Mouse (Mus musculus) limb, embryonic 11.5 days (tissue): ENCODE results near the gene Noa1. TPM values are rescaled to one million over a fixed set of nuclear protein-coding genes. Genes with fewer than 3 reads are reported as not detected.

ENCODE experiments used
- ATAC-seq: fragments of 200-750 bp; cut with Nextera tagmentation; 2 replicates; pipeline ENCODE4 v1.8.0; 2017; ENCODE audit warnings: low read depth; ENCODE audit not compliant: insufficient number of reproducible peaks, low FRiP score, low TSS enrichment
- DNase-seq: peaks from one replicate; pipeline ENCODE4 v3.0.0-alpha.2; 2015; ENCODE audit warnings: low spot score
- H3K27ac ChIP-seq: fragments of 300-500 bp; sonication (generic); replicated peaks from 2 replicates; pipeline ENCODE4 v1.5.1; 2014; ENCODE audit warnings: low read depth, mild to moderate bottlenecking, low read length
- H3K27me3 ChIP-seq: fragments of 300-500 bp; sonication (generic); 2 replicates; pipeline ENCODE4 v1.6.1; 2014; ENCODE audit warnings: mild to moderate bottlenecking, low read length, mixed read lengths; ENCODE audit not compliant: control insufficient read depth, insufficient read depth
- H3K36me3 ChIP-seq: fragments of 300-500 bp; sonication (generic); 2 replicates; pipeline ENCODE4 v1.6.1; 2014; ENCODE audit warnings: mild to moderate bottlenecking, low read length, moderate library complexity, mixed read lengths; ENCODE audit not compliant: control insufficient read depth, insufficient read depth
- H3K4me1 ChIP-seq: fragments of 300-500 bp; sonication (generic); 2 replicates; pipeline ENCODE4 v1.6.1; 2014; ENCODE audit warnings: low read length, mixed read lengths; ENCODE audit not compliant: control insufficient read depth, insufficient read depth
- H3K4me2 ChIP-seq: fragments of 300-500 bp; sonication (generic); 2 replicates; pipeline ENCODE4 v1.6.1; 2014; ENCODE audit warnings: low read depth, mild to moderate bottlenecking, moderate library complexity; ENCODE audit not compliant: severe bottlenecking
- H3K4me3 ChIP-seq: fragments of 300-500 bp; sonication (generic); 2 replicates; pipeline ENCODE4 v1.5.1; 2014; ENCODE audit warnings: low read depth, low read length
- H3K9ac ChIP-seq: fragments of 300-500 bp; sonication (generic); 2 replicates; pipeline ENCODE4 v1.6.1; 2014; ENCODE audit warnings: mild to moderate bottlenecking, low read length
- H3K9me3 ChIP-seq: fragments of 300-500 bp; sonication (generic); 2 replicates; pipeline ENCODE4 v1.6.1; 2016; ENCODE audit warnings: low read length; ENCODE audit not compliant: control insufficient read depth
- WGBS: fragments of 180-500 bp; shearing (Covaris S2); extraction: QIAGEN DNeasy Blood & Tissue Kit; methylation state at CpG from one replicate; pipeline ENCODE4 v1.1.7; 2014; 5-methylcytosine and 5-hydroxymethylcytosine counted together
- polyA plus RNA-seq: library from polyadenylated mRNA; unstranded; fragments of >200 nt; fragmentation: Nextera tagmentation; extraction: Ambion mirVana; gene quantifications from 2 replicates; pipeline ENCODE4 v1.2.1, GENCODE M21; 2014

The Noa1 gene
- polyA plus RNA-seq, 1 experiment from 2014 or later, result 35.2 TPM

DNA sequence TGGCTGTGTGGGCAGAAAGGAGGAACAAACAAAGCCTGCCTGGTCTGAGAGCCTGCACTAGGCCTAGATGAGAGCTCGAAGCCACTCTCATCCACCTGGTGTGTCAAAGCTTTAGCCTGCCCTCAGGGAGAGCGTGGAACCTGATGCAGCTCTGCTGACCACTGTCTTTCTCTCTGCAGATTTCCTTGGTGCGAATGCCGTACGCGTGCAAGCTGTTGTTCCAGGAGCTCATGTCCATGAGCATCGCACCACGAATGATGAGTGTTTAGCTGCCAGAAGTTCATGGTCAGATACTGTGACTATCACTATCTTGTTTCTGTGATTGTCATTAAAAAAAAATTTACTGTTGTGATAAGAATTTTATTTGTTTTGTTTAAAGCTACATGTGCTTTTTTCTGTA, 39.0 kb upstream of the Noa1 start:
- 95% methylated on average over 8 of the region's 8 CpGs for WGBS
- Histone ChIP-seq H3K4me3 (no peak overlapping the region), H3K27ac (no peak overlapping the region), H3K4me1 (no peaks in the 10 kb centered on the region), H3K4me2 (no peak overlapping the region), H3K27me3 (no peaks in the 10 kb centered on the region), H3K9ac (no peak overlapping the region), H3K9me3 (no peaks in the 10 kb centered on the region), H3K36me3 (peaks cover 25% of the 10 kb centered on the region)
- ATAC-seq (no peak), DNase-seq (no peak)

- Histone ChIP-seq H3K36me3 (peaks cover 19% of the 10 kb centered on the region), H3K9ac (no peak overlapping the region), H3K27me3 (no peaks in the 10 kb centered on the region), H3K4me2 (no peak overlapping the region), H3K27ac (no peak overlapping the region), H3K4me1 (no peaks in the 10 kb centered on the region), H3K4me3 (no peak overlapping the region), H3K9me3 (no peaks in the 10 kb centered on the region)
- no peak for ATAC-seq
- WGBS, result 96% methylated on average over 4 of the region's 4 CpGs
- DNase-seq, result no peak
Observed at GRCm38 (mm10) chr5:77340033-77340432, 30.1 kb upstream of the Noa1 start.

DNA sequence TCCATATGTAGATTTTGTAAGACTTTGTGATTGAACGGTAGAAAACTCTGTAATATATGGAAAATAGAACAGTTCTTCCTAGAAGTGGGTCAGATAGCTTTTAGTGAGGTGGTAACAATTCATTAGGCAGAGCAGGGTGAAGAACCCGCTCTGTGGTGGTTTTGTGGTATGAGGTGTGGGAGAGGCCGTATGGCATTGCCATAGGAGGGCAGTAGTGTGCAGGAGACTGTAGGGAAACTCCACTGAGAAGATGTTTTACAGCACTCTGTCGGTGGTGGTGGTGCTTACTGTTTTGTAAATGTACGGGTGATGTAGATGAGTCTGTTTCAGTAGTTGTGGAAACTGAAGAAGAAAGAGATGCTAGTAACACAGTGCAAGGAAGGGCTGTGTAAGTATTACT, 20.3 kb upstream of the Noa1 start:
- H3K27me3 ChIP-seq, result no peaks in the 10 kb centered on the region
- 83% methylated on average over 5 of the region's 5 CpGs for WGBS
- no peak overlapping the region for H3K4me2 ChIP-seq
- H3K36me3 ChIP-seq, result peaks cover 18% of the 10 kb centered on the region
- no peaks in the 10 kb centered on the region for H3K9me3 ChIP-seq
- no peaks in the 10 kb centered on the region for H3K4me1 ChIP-seq
- DNase-seq (no peak), ATAC-seq (no peak)
- H3K4me3 ChIP-seq, result no peak overlapping the region
- no peak overlapping the region for H3K9ac ChIP-seq
- no peak overlapping the region for H3K27ac ChIP-seq

- H3K27ac ChIP-seq, result no peak overlapping the region
- peaks cover 26% of the 10 kb centered on the region for H3K36me3 ChIP-seq
- 95% methylated on average over 1 of the region's 1 CpGs for WGBS
- H3K9ac ChIP-seq, result no peak overlapping the region
- H3K9me3 ChIP-seq, result no peaks in the 10 kb centered on the region
- ATAC-seq (no peak), DNase-seq (no peak)
- H3K4me3 ChIP-seq, result no peak overlapping the region
- no peaks in the 10 kb centered on the region for H3K27me3 ChIP-seq
- H3K4me1 ChIP-seq, result no peaks in the 10 kb centered on the region
- H3K4me2 ChIP-seq, result no peak overlapping the region
Observed at GRCm38 (mm10) chr5:77324936-77325335, 15.1 kb upstream of the Noa1 start.

GRCm38 (mm10) chr5:77314986-77315385, 5.1 kb upstream of the Noa1 start:
- Histone ChIP-seq H3K27ac (no peak overlapping the region), H3K4me1 (peaks cover 7% of the 10 kb centered on the region; the same call in 1 of the 2 replicates), H3K9ac (no peak overlapping the region), H3K9me3 (no peaks in the 10 kb centered on the region), H3K4me3 (no peak overlapping the region), H3K4me2 (no peak overlapping the region), H3K27me3 (no peaks in the 10 kb centered on the region), H3K36me3 (peaks cover 10% of the 10 kb centered on the region)
- no peak for DNase-seq
- no peak for ATAC-seq
- 89% methylated on average over 6 of the region's 6 CpGs for WGBS

- H3K36me3 ChIP-seq, result peaks cover 10% of the 10 kb centered on the region
- no peak overlapping the region for H3K9ac ChIP-seq
- WGBS, result 97% methylated on average over 4 of the region's 4 CpGs
- ATAC-seq, result no peak
- DNase-seq, result no peak
- no peaks in the 10 kb centered on the region for H3K27me3 ChIP-seq
- H3K4me2 ChIP-seq, result no peak overlapping the region
- H3K9me3 ChIP-seq, result no peaks in the 10 kb centered on the region
- peaks cover 7% of the 10 kb centered on the region; the same call in 1 of the 2 replicates for H3K4me1 ChIP-seq
- H3K4me3 ChIP-seq, result no peak overlapping the region
- no peak overlapping the region for H3K27ac ChIP-seq
Observed at GRCm38 (mm10) chr5:77314206-77314605, 4.3 kb upstream of the Noa1 start.

DNA sequence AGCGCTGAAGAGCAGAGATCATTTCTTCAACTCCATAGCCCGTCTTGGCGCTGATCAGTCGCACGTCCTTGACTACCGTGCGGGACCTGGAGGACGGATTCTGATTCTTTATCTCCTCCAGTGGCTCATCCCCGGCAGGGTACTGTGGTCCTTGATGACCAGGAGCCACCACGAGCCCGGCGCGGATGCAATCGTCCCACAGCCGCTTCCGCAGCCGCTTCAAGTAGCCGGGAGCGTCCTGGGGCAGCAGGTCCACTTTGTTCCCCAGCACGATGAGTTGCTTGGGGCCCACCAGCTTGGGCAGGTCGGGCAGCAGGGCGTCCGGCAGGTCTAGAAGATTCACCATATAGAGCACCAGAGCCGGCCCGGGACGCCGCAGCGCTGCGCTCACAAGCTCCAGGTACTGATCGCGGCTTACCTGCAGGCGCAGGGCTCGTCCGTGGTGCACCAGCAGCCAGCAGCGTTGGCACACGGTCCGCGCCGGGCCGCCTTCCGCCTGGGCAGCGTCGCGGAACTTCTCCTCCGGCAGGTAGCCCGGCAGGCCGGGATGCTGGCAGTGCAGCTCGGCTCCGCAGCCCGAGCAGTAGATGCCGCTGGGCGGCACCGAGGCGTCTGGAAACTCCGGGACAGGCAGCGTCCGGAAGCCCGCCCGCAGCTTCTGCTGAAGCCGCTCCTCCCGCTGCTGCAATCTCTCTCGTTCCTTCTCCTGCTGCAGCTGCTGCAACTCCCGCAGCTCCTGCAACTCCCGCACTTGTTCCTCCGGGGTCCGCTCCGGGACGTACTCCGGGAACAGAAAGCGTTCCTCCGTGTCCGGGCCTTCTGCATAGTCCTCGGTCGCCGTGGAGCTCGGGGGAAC, 605 bp downstream of the Noa1 start:
- WGBS, result under 1% methylated on average over 76 of the region's 76 CpGs
- ATAC-seq (peak; percentile 35; the same call in 1 of the 2 replicates), DNase-seq (no peak)
- H3K4me1 ChIP-seq, result peaks cover 17% of the 10 kb centered on the region
- peaks cover 5% of the 10 kb centered on the region for H3K36me3 ChIP-seq
- no peaks in the 10 kb centered on the region for H3K27me3 ChIP-seq
- no peaks in the 10 kb centered on the region for H3K9me3 ChIP-seq
- peak overlapping the region; percentile 81 for H3K4me3 ChIP-seq
- peak overlapping the region; percentile 95 for H3K4me2 ChIP-seq
- H3K9ac ChIP-seq, result peak overlapping the region; percentile 91
- no peak overlapping the region for H3K27ac ChIP-seq

- H3K9ac ChIP-seq, result no peak overlapping the region
- H3K9me3 ChIP-seq, result no peaks in the 10 kb centered on the region
- DNase-seq (no peak), ATAC-seq (no peak)
- peaks cover 3% of the 10 kb centered on the region for H3K36me3 ChIP-seq
- peak overlapping the region; percentile 81 for H3K4me3 ChIP-seq
- H3K27me3 ChIP-seq, result no peaks in the 10 kb centered on the region
- no peak overlapping the region for H3K27ac ChIP-seq
- 83% methylated on average over 5 of the region's 5 CpGs for WGBS
- peak overlapping the region; percentile 95 for H3K4me2 ChIP-seq
- peaks cover 17% of the 10 kb centered on the region for H3K4me1 ChIP-seq
Observed at GRCm38 (mm10) chr5:77307821-77308553, 1.9 kb downstream of the Noa1 start.
